Mouse (Mus musculus) gastrocnemius, postnatal 36 days (tissue): ENCODE measurements around the gene A630001G21Rik. TPM values are rescaled to one million over a fixed set of nuclear protein-coding genes. Genes with fewer than 3 reads are reported as not detected.

Experiments used
- DNase-seq, 2 experiments: peaks; one replicate each; pipeline ENCODE4 v3.0.0; 2022
- intact Hi-C: fragments of 180-260 bp; cut with DNase I; formaldehyde crosslinking; loops from one replicate; pipeline ENCODE4 v1.15.1; 2025
- total RNA-seq, 2 experiments: library from RNA; stranded (reverse); gene quantifications; 2 replicates each; pipeline ENCODE4 v1.2.3; 2021

The A630001G21Rik gene
- total RNA-seq, 2 experiments from 2014 or later: 0.30 TPM; not detected in 1

DNA sequence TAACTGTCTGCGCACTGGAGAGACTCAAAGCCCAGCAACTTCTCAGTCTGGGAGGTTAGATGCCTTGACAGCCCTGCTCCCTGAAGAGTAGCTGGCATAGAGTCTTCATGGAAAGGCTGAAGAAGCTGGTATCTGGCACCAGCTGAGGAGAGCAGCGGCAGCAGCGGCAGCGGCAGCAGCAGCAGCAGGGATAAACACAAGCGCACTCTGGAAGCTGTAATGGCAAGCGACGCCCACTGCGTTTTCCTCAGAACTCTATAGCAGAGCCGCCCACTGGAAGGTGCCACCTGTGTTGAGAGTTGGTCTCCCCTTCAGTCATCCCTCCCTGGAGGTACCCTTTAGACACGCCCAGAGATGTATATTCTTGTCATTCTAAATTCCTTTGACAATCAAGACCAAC, 2.3 kb downstream of the A630001G21Rik start:
- no peak for DNase-seq
- intact Hi-C loops: no loop called here

DNA sequence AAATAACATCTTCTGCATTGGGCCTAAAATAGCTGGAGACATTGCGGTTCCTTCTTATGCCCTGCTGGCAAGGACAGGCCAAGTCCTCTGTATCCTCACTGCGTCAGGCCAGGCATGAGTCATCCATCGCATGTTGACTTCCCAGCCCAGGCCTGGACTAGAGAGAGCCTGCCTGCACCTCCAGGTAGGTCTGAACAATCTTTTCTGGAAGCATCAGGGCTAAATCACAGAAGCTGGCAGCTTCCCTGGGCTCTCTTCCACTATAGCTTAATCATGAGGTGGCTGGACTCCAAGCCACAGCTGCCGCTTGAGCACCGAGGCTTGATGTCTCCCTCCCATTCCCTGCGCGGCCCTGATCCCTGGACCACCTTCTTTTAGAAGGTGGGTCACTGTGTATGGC, 3.3 kb downstream of the A630001G21Rik start:
- DNase-seq: no peak
- intact Hi-C loops: no loop called here

DNA sequence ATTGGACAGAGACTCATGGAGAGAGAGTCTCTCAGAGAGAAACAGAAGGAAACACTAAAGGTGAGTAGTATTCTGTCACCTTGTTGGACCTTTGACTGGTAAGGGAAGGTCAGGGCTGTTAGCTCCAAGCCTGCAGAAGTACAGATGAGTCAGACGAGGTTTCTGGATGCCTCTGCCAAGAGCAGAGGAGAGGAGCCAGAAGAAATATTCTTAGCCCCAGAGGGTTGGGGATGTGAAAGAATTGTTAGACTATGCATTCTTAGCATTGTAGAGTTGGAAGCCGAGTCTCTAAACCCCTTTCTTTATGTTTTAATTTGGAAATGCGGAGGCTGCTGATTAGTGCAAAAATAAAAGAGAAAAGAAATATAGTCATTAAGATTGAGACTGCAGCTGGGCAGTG, 6.5 kb downstream of the A630001G21Rik start:
- intact Hi-C loops: no loop called here
- no peak for DNase-seq

DNA sequence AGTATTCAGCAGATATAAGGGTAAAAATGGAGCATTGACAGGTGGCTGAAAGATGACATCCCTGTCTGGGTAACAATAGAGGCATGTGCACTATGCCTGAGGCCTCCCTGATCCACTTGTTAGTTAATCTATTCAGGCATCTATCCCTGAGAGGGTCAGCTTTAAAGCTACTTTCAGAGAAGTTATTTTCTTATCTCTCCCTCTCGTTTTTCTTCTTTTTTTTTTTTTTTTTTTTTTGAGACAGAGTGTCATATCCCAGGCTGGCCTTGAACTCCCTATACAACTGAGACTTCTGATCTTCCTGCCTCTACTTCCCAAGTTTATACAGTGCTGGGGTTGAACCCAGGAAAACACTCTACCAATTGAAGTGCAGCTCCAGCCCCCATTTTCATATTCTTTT, 10.7 kb downstream of the A630001G21Rik start:
- no peak for DNase-seq
- intact Hi-C loops: no loop called here

DNA sequence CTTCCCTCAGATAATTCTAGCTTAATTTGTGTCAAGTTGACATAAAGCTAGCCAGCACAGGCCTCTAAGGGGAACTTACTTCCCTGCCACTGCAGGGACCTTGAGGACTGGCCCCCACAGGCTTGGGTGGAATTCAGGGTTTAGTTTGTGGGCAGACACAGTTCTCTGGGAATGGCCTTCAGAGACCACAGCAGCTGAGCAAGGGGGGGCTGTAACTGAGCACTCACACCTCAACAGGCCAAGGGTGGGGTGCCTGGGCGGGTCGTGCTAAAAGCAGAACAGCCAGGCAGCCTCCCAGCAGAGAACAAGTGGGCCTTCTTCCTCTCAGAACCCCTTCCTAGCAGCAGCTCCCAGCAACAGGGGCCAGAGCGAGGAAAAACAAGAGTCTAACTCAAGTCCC, 12.3 kb downstream of the A630001G21Rik start:
- no peak for DNase-seq
- intact Hi-C loops: no loop called here

DNA sequence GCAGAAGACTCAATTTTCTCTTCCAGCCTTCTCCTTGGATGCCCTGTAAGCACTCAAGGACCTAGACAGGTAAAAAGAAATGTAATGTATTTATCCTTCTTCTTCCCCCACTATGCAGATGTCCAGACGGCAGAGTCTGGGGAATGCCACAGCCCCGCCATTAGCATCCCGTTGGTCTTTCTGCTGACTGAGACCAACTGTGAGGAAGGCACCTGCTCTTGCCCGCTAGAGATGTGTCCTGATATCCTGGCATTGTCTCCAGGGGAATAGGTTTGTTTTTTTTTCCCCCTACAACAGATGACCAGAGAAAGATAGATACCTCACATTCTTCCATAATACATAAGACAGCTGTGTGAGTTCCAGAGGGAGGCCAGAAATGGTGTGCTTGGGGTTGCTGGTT, 14.2 kb downstream of the A630001G21Rik start:
- intact Hi-C loops: no loop called here
- no peak for DNase-seq

DNA sequence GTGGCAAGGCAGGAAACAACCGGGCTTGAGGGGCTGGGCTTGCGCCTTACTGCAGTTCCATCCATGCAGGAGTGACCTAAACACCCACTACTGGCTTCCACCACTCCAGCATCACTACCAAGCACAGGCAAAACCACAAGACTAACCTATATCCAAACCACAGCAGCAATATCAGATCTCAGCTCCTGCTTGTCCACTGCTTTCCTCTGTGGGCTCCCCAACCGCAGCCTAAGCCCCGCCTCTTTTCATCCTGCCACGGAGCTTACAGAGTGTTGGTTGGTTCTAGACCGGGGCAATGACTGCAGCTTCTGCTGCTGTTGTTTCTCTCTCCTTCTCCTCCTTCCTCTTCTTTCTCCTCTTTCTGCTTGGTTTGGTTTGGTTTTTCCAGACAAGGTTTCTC, 15.1 kb downstream of the A630001G21Rik start:
- intact Hi-C loops: no loop called here
- DNase-seq: no peak

DNA sequence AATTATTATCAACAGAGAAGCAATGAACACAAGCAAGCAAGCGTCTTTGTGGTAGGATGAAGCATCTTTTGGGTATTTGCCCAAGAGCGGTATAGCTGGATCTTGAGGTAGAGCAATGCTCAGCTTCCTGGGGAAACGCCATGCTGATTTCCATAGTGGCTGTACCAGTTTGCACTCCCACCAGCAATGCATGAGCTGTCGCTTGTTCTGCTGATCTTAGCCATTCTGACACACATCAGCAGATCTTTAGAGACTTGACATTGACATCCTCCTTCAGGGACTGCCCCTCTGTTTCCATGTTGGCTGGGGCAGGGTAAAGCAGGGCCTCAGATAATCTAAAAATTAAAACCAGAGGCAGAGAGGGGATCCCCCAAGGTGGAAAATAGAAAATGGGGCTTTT, 16.8 kb downstream of the A630001G21Rik start:
- intact Hi-C loops: no loop called here
- no peak for DNase-seq

DNA sequence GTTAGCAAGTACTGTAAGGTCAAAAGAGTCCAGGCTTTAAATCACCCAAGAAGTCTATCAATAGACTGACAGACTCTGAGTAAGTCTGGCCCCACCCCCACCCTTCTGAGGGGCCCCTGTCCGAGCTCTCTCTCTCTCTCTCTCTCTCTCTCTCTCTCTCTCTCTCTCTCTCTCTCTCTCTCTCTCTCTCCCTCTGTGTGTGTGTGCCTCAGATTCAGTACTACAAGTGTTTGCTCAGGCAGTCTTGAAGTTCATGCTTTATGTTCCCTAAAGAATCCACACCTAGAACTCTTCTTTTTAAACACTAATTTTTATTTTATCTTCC, 19.5 kb downstream of the A630001G21Rik start:
- DNase-seq: no peak
- intact Hi-C loops: loop anchor here (5.0 kb wide), 1 partner anchor 68 kb away; no protein-coding TSS in a partner anchor

DNA sequence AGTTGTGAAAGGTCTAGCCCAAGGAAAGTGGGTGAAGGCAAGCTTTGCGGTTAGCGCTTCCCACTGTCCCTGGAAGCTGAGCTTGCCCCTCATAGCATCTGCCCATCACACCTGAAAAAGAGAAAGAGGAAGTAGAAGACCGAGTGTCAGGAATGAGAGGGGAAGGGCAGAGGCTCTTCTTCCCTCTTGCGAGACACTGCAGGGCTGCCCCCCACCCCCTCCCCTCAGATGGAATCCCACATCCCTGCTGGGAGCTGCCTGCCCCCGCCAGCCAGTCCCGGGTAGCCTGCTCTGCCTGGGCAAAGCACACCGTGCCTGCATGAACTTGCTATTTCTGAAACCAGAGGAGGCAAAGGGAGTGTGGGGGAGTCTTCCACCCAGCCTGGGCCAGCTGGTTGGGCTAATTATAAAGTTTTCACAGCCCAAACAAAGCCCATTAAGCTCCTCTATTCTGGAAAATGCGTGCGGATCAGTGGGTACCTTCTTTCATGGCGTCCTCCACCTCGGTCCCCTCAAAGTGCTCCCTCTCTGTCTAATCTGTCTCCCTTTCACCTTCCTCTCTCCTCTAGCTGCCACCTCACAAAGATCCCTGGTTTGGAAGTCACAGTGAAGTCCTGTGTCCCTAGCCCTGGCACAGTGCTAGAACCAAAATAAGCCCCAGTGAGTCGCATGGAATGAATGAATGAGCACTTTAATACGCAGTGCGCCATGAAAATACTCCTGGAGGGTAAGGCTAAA, 20.0 kb downstream of the A630001G21Rik start:
- DNase-seq: no peak
- intact Hi-C loops: loop anchor here (5.0 kb wide), 1 partner anchor 69 kb away; no protein-coding TSS in a partner anchor

DNA sequence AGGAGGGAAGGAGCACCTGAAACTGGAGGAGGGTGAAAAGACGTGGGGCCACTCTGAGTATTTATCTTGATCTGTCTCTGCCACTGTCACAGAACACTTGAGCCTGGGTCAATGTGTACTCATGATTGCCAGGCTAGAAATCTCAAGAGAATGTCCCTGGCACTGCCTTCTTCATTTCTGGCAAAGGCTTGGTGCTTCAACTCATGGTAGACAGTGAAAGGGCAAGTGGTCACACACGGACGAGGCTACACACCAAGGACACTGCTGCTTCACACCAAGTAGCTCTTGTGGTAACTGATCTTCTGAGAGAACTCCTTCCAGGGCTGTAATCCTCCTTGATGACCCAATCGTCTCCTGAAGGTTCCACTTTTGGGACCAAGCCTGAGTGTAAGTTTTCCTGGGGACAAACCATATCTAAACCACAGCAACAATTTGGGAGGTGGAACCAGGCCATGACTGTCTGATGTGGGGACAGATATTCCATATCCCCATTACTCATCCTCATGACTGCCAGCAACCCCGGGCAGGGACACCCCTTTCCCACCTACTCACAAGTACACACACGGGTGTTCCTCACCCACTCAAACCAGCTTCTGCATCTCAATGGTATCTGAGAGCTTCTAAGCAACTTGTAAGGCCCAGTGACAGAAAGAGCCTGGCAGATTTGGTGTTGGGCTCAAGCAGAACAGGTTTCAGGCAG, 20.8 kb downstream of the A630001G21Rik start:
- no peak for DNase-seq
- intact Hi-C loops: loop anchor here (5.0 kb wide), 1 partner anchor 70 kb away; no protein-coding TSS in a partner anchor

DNA sequence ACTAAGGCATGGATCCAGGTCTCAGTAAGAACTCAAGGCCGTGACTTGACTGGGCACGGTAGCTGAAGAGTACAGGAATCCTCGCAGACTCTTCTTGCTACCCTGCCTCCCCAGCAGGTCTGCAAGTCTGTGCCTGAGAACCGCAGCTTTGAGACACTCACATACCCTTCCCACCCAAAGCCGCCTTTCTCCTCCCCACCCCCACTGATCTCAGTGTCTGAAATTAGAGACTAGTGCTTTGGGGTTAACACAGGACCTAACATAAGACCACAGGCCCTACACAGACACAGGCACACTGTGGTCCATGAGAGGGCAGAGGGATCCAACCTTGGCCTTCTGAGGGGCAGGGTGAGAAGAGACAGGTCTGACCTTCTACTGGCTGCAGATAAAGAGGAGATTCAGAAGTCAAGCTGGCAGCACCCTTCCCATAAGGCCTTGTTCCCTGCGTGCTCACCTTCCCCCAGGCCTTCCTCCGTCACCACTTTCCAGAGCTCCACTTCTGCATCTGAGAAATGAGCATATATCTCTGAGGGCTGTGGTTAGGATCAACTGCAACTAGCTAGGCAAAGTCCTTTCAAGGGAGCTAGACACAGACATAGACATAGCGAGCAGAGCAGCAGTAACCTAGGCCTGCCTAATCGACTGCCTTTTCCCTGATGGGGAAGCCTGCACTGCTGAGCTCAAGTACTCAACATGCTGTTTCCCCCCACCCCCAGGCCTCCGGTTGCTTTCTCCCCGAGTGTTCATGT, 26.3 kb downstream of the A630001G21Rik start:
- no peak for DNase-seq
- intact Hi-C loops: no loop called here

DNA sequence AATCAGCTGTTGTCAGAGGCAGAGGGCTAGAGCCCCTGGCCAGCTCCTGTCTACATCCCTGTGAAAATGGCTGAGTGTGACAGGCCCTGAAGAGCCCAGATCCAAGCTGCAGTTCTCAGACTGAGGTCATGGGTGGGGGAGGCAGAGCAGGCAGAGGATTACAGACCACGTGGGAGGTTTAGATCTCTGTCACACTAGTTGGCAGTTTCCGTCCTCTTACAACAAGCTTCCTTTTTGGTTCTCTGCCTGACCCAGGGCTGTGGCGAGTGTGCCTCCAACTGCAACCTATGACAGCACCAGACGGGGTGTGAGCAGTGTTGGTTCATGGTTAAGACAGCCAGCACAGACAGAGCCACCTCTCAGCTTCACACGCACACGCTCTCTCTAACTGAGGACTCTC, 26.9 kb downstream of the A630001G21Rik start:
- peak; percentile 29 to 31 for DNase-seq
- intact Hi-C loops: no loop called here

DNA sequence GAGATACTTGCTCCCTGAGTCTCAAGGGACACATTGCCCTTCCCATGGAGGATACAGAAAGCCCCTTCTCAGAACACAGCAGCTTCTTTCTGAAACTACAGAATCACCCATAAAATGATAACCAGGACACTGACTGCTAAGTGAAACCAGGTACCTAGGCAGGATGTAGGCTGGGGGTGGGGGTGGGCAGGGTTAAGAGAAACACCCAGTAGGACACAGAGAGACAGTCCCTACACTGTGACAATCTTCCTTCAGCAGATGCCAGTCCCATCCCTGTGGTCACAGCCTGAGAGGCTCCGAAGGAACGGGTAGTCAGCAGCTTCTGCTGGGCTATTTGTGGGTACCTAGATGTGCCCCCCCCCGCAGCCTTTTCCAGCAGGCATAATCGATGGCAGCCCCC, 27.8 kb downstream of the A630001G21Rik start:
- intact Hi-C loops: no loop called here
- DNase-seq: no peak

DNA sequence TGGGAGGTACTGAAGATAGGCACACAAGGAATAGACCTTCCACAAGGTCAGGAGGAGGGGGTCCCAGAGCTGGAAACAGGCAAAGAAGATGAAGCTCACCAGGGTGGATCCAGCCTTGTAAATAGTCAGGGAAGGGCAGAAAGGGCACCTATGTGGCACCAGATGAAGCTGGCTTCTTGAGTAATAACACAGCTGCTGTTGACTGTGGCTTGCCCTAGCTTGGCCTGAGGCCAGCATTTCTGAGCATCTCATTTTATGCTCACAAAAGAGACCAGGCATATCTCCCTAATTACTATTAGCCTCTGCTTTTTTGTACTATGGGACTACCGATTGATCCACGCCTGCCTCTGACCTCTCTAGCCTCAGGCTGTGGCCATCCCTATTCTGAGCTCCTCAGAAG, 28.6 kb downstream of the A630001G21Rik start:
- no peak for DNase-seq
- intact Hi-C loops: no loop called here

DNA sequence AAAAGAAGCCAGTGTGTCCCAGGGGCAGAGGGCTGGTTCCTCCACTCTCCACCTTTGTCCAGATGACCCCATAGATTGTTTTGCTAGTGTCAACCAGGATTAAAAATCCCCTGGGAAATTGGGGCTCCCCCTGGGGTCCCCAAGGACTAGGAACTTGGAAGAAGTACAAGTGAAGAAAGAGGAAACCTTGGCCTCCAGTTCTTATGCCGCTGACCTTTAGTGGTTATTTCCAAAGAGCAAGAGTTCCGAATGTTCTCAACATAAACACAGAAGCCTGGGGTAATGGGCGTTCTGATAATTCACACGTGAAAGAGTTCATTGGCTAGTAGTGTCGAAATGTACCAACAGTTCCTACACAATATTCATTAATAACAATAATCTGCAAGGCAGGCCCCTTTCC, 31.9 kb downstream of the A630001G21Rik start:
- no peak for DNase-seq
- intact Hi-C loops: no loop called here

DNA sequence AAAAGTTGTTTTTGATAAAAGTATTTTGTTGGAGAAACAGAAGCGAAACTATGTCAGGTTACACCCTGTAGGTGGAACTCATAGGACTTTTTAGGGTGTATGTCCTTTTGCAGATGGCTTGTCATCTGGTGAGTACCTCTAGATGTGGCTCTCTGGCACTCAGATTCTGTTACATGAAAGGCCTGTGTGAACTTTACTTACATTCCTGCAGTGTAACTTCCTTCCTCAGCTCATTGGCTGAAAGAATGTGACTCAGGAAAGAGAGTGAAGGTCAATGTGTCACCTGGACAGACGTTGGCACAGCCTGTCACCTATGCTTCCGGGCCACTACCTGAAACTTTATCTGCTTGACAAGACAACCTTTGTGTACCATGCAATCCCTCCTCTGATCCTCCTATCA, 33.9 kb downstream of the A630001G21Rik start:
- intact Hi-C loops: no loop called here
- no peak for DNase-seq

DNA sequence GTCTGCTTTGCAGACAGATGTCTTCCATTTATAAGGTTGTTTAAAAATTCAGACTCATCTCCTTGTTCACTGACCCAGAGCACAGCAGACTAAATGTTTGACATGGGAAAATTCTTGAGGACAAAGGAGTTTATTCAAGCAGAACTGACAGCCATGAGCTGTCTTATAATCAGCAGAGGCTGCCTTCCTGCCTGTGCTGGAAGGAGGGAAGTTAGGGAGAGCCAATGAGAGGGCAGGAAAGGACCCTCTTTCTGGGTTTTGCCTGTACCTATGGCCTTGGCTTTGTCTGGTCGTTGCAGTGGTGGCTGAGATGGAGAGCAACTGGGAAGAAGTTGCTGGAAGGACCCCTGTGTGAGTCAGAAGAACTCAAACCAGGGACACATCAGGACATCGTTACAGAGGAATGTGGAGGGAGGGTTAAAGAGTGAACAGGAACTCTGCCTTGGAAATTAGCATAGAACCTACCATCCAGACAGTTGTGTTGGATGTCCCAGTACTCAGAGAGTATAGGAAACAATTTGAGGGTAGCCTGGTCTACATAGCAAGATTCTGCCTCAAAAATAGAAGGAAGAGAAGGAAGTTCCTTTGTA, 35.4 kb downstream of the A630001G21Rik start:
- no peak for DNase-seq
- intact Hi-C loops: no loop called here

DNA sequence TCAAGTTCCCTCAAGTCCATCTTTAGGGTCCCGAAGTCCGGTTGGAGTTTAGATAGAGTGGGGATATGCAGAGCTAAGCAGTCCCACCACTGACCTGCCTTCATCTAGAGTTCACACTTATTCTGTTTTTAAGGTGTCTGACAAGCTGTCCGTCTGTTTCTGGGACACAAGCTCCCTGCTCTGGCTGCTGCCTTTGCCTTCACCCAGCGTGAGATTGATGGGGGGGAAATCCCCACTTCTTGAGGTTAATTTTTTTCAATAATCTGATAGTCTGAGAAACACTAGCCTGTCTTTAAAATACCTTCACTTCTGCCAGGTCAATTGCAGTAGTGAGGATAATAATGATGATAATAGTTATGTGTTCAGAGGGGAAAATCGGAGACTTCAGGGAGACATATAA, 36.1 kb downstream of the A630001G21Rik start:
- intact Hi-C loops: no loop called here
- DNase-seq: no peak

DNA sequence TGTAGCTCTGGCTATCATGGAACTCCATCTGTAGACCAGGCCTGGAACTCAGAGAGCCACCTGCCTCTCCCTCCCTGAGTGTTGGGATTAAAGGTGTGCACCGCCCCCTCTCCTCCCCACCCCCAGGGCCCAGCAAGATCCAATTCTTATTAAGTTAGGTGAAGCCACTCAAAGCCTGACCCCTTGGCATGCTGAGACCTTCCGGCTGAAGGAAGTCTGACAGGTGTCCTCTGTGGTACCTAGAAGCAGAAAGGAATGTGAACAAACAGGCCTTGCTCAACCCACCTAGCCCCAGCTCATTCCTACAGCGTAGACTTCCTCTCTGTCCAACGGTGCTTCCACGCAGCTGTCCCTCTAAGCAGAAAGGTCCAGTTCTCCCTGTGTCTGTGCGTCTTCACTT, 37.5 kb downstream of the A630001G21Rik start:
- no peak for DNase-seq
- intact Hi-C loops: no loop called here

DNA sequence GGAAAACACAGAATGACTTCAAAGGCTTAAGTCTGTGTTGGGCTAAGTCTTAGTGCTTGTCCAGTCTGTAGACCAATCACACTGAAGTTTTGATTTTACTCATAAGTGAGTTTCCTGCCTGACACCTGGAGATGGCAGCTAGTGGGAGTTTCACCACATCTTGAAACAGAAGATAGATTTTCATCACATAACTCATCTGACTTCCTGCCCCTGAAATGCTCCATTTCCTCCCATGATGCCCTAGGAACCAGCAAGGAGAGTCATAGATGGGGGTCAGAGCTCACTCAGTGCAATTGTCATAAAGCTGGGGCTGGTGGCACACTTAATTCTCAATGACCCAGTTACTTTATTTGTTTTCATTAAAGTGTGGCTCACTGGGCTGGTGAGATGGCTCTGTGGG, 38.6 kb downstream of the A630001G21Rik start:
- intact Hi-C loops: loop anchor here (5.0 to 10.0 kb wide), 2 partner anchors 158 to 265 kb away; no protein-coding TSS in a partner anchor
- DNase-seq: no peak
